Mouse (Mus musculus): ENCODE measurements around the gene Kctd2.
"Not testable (repeated sequence)": the region's sequence is repeated elsewhere in the genome, so short reads cannot be mapped to it uniquely, and the experiment has no call there.

Gene Kctd2

DNA sequence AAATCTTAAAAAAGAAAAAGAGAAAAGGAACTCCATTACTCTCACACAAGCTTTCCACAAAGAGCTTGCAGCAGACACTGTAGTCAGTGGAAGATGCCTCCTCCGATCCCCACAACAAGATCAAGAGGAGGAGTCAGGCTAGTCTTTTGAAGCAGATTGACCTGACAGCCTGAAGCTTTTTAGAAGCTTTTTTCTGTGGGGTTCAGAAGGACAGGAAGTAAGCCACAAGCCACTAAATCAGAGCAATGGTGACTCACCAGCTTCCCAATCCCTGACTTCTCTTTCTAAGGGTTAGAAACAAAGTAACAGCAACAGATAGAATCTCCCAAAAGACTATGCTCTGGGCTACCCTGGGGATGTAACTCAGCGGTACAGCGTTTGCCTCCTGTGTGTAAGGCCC, 19.4 kb downstream of the Kctd2 start:
- DNase-seq (ENCODE audit: extremely low spot score), result no peak

DNA sequence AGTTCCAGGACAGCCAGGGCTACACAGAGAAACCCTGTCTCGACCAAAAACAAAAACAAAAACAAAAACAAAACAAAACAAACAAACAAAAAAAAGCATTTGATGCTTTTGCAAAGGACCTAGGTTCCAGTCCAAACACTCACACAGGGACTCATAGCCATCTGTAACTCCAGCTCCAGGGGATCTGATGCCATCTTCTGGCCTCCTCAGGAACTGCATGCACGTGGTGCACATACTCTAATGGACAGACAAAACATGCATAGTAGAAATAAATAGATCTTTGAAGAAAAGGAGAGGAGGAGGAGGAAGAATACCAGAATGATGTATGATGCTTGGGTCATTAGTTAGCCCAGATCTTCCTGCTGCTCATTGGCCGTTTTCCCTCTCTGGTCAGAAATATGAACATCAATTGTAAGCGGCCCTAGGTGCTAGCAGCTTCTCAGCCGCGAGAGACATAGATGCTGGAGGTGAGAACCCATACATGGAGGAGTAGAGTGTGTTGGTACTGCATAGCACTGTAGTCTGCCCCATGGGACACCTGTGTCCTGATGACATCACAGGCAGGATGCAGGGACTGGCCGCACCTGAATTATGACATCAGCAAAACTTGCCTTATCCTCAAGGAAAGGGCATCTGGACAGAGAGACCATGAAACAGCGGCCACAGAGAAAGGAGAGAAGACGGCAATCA, 20.1 kb downstream of the Kctd2 start, which contains the start of gene Trim80:
Gene Trim80, plus strand, starts transcription at position 640 of the 690 bp plus-strand sequence.
- DNase-seq (ENCODE audit: extremely low spot score), result no peak

- no peak for DNase-seq (ENCODE audit: extremely low spot score)
These were observed 21.5 kb downstream of the Kctd2 start for GRCm38 (mm10) chr11:115441417-115441816.

DNA sequence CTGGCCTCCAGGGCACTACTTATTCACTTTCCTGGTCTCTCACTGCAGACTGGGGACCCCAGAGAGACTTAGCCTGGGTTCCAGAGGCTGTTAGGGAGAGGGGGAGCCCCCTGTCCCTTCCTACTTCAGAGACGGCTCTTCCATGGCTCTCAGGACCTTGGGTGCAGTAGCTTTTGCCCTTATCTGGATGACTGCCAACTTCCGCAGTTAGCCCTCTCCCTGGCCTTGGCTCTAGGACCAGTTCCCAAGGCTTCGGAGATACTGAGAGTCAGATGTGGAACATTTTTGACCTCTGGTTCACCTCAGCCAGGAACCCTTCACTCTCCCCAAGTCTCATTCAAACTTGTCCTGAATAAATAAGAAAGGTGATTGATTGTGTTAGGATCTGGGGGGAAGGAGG, 27.0 kb downstream of the Kctd2 start:
- no peak for DNase-seq (ENCODE audit: extremely low spot score)

DNA sequence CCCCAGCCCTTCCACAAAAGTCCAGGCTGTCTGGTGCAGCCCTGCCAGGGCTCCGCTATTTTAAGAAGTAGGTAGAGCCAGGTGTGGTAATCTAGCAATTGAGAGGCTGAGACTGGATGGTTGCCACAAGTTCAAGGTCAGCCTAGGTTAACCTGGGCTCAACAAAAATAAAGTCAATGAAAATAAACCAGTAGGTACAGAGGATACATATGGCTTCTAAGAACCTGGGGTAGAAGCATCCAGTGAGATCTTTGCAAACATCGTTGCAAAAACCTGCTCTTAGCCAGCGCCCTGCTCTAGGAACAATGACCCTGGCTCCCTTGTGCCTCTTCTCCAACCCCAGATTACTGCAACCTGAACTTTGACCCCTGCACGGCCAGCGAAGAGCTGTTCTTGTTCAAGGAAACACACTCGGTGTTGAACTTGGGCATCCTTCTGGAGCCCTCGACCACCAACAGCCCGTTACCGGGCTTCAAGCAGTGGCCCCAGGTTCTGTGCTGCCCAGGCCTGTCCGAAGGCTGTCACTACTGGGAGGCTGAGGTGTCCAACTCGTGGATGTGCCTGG, 27.5 kb downstream of the Kctd2 start:
- DNase-seq (ENCODE audit: extremely low spot score), result no peak

GRCm38 (mm10) chr11:115448075-115448474, 28.1 kb downstream of the Kctd2 start:
- no peak for DNase-seq (ENCODE audit: extremely low spot score)

GRCm38 (mm10) chr11:115448998-115449397, 29.1 kb downstream of the Kctd2 start:
- DNase-seq (ENCODE audit: extremely low spot score), result no peak

- DNase-seq (ENCODE audit: extremely low spot score), result no peak
These were observed 30.2 kb downstream of the Kctd2 start for GRCm38 (mm10) chr11:115450176-115450575.

DNA sequence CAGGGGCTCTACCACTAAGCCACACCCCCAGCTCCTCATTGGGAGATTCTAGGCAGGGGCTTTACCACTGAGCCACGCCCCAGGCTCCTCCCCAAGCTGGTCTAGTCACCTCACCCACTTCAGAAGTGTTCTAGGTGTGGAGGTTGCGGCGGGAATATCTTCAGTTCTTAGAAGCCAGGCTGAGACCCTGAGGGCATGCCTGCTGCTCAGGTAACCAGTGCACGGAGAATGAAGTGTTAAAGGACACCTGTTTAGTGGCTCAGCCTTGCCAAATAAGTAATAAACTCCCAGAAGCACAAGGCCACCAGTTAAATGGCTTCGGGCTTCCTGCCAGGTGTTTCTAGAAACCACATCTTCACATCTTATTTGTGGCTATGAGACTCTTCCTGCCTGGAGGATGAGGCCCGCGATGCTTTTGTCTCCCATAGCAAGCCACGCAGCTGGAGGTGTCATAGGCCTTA, 31.9 kb downstream of the Kctd2 start:
- no peak for DNase-seq (ENCODE audit: extremely low spot score)

DNA sequence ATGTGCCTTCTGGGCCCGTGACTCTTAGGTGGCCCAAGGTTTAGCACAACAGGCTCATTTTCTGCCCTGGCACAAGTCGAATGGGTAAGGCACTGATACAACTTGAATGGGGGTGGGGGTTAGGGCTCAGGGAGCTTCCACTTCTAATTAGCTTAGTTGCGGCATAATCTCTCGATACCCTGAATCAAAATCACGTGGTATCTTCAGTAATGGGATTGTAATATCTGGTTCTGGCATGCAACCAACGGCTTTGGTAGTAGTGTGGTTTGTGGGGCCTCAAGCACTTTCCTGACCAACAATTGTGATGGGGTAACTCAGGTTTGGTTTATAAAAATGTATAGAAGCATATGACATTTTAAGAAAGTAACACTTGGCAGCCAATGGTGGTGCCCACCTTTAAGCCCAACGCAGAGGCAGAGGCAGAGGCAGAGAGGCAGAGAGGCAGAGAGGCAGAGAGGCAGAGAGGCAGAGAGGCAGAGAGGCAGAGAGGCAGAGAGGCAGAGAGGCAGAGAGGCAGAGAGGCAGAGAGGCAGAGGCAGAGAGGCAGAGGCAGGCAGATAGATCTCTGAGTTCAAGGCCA, 32.4 kb downstream of the Kctd2 start:
- DNase-seq (ENCODE audit: extremely low spot score), result no peak

GRCm38 (mm10) chr11:115453306-115453705, 33.4 kb downstream of the Kctd2 start:
- DNase-seq (ENCODE audit: extremely low spot score), result no peak

- DNase-seq (ENCODE audit: extremely low spot score), result not testable (repeated sequence)
These were observed 34.9 kb downstream of the Kctd2 start for GRCm38 (mm10) chr11:115454822-115455221.

DNA sequence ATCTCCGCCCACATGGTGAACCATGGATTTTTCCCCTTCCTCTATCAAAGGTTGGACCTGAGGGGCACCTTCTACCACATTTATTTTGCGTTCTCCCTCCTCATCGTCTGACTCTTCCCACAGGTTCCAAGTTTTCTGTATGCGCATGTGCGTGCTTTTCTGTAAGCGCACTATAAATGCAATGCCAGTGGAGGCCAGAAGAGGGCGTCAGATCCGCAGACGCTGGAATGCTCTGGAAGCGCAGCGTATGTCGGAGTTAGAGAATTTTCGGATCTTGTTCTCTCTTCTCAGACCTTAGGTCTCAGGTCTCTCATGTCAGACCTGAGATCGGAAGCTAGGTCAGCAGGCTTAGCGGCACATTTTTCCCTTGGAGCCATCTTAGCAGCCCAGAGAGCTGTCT, 35.7 kb downstream of the Kctd2 start:
- DNase-seq (ENCODE audit: extremely low spot score), result no peak

DNA sequence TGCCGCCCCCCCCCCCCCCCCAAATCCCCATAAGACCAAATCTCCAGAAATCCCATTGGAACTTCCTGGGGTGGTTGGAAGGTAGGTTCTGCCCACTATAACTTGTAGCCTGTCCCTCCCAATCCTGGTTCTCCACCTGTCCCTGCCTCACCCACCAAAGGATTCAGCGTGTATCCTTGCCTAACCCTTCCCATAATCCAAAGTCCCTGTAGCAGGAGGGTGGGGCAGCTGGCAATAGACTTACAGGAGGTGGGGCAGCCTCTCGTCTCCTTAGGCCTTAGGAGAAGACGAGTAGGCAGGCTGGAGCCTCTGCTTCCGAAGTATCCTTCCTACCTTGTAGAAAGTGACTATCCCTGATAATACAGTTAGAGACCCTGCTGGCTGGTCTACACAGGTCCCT, 36.3 kb downstream of the Kctd2 start:
- DNase-seq (ENCODE audit: extremely low spot score), result no peak

DNA sequence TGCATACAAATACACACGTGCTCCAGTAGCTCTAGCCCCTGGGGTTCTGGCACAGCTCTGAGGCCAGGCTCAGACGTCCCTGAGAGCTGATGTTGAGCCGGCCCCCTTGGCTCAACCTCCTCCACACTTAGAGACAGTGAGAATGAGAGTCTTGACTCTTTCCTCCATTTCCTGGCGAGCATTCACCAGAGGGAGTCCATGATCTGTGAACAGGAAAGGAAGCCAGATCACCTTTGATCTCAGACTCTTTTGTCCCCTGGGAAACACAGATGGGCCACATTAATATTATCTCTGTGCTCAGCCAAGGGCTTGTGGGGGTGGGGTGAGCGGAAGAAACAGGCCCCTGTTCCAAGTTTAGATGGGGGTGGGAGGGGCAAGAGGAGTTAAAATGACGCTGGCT, 37.5 kb downstream of the Kctd2 start:
- DNase-seq (ENCODE audit: extremely low spot score), result no peak

GRCm38 (mm10) chr11:115460976-115461375, 41.0 kb downstream of the Kctd2 start:
- DNase-seq (ENCODE audit: extremely low spot score), result no peak

DNA sequence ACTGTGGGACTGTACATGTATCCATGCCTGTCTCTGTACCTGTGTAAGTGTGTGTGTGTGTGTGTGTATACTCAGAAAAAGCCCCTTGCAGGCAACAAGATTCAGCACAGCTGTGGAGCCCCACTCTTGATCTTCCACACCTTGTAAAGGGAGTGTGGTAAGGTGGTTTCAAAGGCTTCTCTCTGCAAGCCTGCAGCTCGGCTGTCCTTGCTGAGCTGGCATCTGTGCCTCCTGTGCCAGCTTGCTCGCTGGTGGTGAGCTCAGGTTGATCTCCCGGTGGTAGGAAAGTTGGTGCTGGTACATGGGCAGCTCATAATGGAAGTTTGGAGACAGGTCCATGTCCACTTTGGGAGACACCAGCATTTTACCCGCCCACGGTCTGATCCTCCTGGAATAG, 41.9 kb downstream of the Kctd2 start:
- DNase-seq (ENCODE audit: extremely low spot score), result no peak

- no peak for DNase-seq (ENCODE audit: extremely low spot score)
These were observed 42.4 kb downstream of the Kctd2 start, which contains the start of gene Slc16a5 for GRCm38 (mm10) chr11:115462243-115462891. Gene Slc16a5 (plus strand): TSS chr11:115462474.

- DNase-seq (ENCODE audit: extremely low spot score), result no peak
These were observed 43.5 kb downstream of the Kctd2 start for GRCm38 (mm10) chr11:115463397-115463796.

DNA sequence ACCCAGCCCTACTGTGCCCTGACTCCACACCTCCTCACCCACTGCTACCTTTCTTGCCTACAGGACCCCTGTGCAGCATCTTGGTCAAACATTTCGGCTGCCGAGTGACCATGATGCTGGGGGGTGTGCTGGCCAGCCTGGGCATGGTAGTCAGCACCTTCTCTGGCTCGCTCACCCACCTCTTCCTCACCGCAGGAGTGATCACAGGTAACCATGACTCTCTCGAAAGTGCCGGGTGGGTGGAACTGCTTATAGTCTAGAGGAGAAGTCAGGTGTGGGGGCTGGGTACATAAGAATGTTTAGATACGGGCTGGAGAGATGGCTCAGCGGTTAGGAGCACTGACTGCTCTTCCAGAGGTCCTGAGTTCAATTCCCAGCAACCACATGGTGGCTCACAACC, 44.9 kb downstream of the Kctd2 start:
- DNase-seq (ENCODE audit: extremely low spot score), result no peak

DNA sequence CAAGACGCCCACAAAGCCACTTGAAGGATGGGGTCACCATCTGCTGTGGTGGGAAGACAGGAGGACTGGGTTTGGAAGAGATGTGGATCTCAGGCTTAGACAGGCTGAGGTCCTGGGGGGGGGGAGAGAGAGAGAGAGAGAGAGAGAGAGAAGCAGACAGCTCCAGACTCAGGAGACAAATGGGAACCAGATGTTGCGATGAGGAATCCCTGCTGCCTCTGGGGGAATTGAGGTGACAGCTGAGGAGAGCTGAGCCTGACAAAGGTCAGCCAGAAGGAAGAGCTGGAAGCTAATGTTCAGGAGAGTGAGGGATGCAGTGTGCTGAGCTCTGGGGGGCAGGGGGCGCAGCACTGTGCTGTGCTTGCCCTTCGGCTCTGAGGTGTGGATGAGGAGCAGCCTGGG, 47.3 kb downstream of the Kctd2 start:
- peak; percentile 74 for DNase-seq (ENCODE audit: extremely low spot score)

GRCm38 (mm10) chr11:115472183-115472582, 52.3 kb downstream of the Kctd2 start:
- no peak for DNase-seq (ENCODE audit: extremely low spot score)

Measured in embryo, embryonic 9.5 days (tissue).